Mouse (Mus musculus) lung, embryonic 14.5 days (tissue): ENCODE measurements around the gene Cmah. TPM values are rescaled to one million over a fixed set of nuclear protein-coding genes. Genes with fewer than 3 reads are reported as not detected.

Experiments
- ATAC-seq: fragments of 200-750 bp; cut with Nextera tagmentation; 2 replicates; pipeline ENCODE4 v1.8.0; 2017; ENCODE audit warnings: mild to moderate bottlenecking, moderate TSS enrichment, moderate library complexity; ENCODE audit not compliant: insufficient read depth
- DNase-seq: peaks from one replicate; pipeline ENCODE4 v3.0.0-alpha.2; 2015
- H3K27ac ChIP-seq: fragments of 300-500 bp; sonication (generic); 2 replicates; pipeline ENCODE4 v1.5.1; 2014; ENCODE audit warnings: low read depth, mild to moderate bottlenecking, moderate library complexity
- H3K27me3 ChIP-seq: fragments of 300-500 bp; sonication (generic); 2 replicates; pipeline ENCODE4 v1.6.1; 2014; ENCODE audit warnings: low read length, control low read depth; ENCODE audit not compliant: insufficient read depth
- H3K36me3 ChIP-seq: fragments of 300-500 bp; sonication (generic); 2 replicates; pipeline ENCODE4 v1.6.1; 2014; ENCODE audit warnings: control low read depth; ENCODE audit not compliant: insufficient read depth
- H3K4me1 ChIP-seq: fragments of 300-500 bp; sonication (generic); 2 replicates; pipeline ENCODE4 v1.6.1; 2014; ENCODE audit warnings: antibody characterized with exemption, control low read depth; ENCODE audit not compliant: insufficient read depth
- H3K4me2 ChIP-seq: fragments of 300-500 bp; sonication (generic); 2 replicates; pipeline ENCODE4 v1.6.1; 2014; ENCODE audit warnings: mild to moderate bottlenecking
- H3K4me3 ChIP-seq: fragments of 300-500 bp; sonication (generic); 2 replicates; pipeline ENCODE4 v1.5.1; 2014; ENCODE audit warnings: low read depth, low read length
- H3K9ac ChIP-seq: fragments of 300-500 bp; sonication (generic); 2 replicates; pipeline ENCODE4 v1.6.1; 2014
- H3K9me3 ChIP-seq: fragments of 300-500 bp; sonication (generic); 2 replicates; pipeline ENCODE4 v1.6.1; 2016; ENCODE audit warnings: low read depth, low read length, control low read depth
- CTCF ChIP-seq: IDR thresholded peaks from 2 replicates; pipeline ENCODE4 v1.5.1; 2016; ENCODE audit warnings: antibody characterized with exemption, low read depth
- whole genome bisulfite sequencing: fragments of 180-500 bp; shearing (Covaris S2); extraction: QIAGEN DNeasy Blood & Tissue Kit; methylation state at CpG from one replicate; pipeline ENCODE4 v1.1.7; 2014; 5-methylcytosine and 5-hydroxymethylcytosine counted together
- polyA plus RNA-seq: library from polyadenylated mRNA; unstranded; fragments of >200 nt; fragmentation: Nextera tagmentation; extraction: Ambion mirVana; gene quantifications from 2 replicates; pipeline ENCODE4 v1.2.1, GENCODE M21; 2014

The Cmah gene
- polyA plus RNA-seq, 1 experiment from 2014 or later, result 0.74 TPM

DNA sequence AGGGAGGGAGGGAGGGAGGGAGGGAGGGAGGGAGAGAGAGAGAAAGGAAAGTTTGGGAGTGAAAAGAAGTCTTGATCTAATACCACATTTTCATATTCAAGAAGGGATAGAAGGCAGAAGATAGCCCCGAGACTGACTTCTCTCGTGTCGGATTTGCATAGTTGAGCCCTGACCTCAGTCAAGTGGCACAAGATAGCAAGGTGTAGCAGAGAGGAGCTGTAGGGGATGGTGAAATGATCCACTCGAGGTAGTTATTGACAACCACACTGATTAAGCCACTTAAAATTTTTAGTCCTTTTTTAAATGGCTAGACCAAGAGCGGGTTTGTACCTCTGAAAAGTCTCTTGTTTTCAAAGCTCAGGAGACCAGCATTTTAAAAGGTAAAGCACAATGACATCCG, 171.1 kb downstream of the Cmah start:
- no peaks in the 10 kb centered on the region for H3K36me3 ChIP-seq
- DNase-seq (no peak), ATAC-seq (no peak)
- no peaks in the 10 kb centered on the region for H3K4me1 ChIP-seq
- 65% methylated on average over 6 of the region's 6 CpGs for WGBS
- H3K9ac ChIP-seq, result no peak overlapping the region
- no peaks in the 10 kb centered on the region for H3K27me3 ChIP-seq
- no peak overlapping the region for H3K4me3 ChIP-seq
- TF ChIP-seq CTCF, result no peak
- no peak overlapping the region for H3K27ac ChIP-seq
- no peaks in the 10 kb centered on the region for H3K9me3 ChIP-seq
- no peak overlapping the region for H3K4me2 ChIP-seq

DNA sequence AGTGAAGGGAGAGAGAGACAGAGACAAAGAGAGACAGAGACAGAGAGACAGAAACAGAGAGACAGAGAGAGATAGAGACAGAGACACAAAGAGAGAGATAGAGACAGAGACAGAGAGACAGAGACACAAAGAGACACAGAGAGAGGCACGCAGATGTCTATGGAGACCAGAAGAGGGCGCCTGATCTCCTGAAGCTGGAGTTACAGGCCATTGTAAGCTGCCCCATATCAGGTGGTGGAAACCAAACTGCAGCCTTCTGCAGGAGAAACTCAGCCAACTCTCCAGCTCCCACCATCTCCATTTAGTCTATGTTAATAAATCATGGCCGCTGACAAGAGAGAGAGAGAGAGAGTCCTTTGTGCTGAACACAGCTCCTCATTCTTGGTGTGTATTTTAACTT, 172.3 kb downstream of the Cmah start:
- no peak overlapping the region for H3K4me3 ChIP-seq
- H3K9ac ChIP-seq, result no peak overlapping the region
- H3K36me3 ChIP-seq, result no peaks in the 10 kb centered on the region
- ATAC-seq (no peak), DNase-seq (peak; percentile 74)
- no peak overlapping the region for H3K4me2 ChIP-seq
- no peak overlapping the region for H3K27ac ChIP-seq
- no peaks in the 10 kb centered on the region for H3K9me3 ChIP-seq
- TF ChIP-seq CTCF, result peak; percentile 65
- no peaks in the 10 kb centered on the region for H3K27me3 ChIP-seq
- 41% methylated on average over 3 of the region's 3 CpGs for WGBS
- H3K4me1 ChIP-seq, result no peaks in the 10 kb centered on the region

DNA sequence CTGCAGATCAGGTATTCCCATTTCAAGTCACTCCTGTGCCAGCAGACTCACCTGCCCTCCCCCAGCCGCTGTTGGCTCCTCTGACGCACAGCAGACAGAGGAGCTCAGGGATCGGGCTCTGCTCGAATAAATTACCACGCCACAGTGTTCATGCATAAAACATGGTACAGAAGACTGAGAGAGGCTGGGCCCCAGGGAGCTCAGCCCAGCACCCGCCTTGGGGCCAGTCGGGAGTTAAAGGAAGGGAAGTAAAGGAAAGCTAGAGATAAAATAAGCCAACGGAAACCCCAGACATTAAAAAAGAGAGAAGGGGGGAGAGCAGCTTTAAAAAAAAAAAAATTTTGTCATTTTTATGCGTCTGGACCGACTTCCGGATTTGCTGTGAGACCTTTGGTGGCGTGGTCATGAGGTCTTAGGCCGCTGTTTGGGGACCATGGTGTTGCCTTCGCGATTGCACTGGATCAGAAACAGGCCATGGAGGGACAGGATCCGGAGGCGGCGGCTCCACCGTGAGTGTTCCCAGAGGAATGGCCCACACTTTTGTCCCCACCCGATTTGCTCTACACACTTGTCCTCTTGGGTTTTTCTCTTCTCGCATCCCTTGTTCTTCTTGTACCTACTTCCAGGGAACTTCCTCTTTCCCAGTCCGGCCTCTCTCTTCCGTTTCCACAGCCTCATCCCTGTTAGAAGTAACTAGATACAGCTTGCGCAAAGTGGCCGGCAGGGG, 174.1 kb downstream of the Cmah start:
- Histone ChIP-seq H3K4me2 (no peak overlapping the region), H3K27ac (no peak overlapping the region), H3K4me3 (no peak overlapping the region), H3K9ac (no peak overlapping the region), H3K27me3 (no peaks in the 10 kb centered on the region), H3K4me1 (no peaks in the 10 kb centered on the region), H3K36me3 (no peaks in the 10 kb centered on the region), H3K9me3 (no peaks in the 10 kb centered on the region)
- DNase-seq (no peak), ATAC-seq (no peak)
- 82% methylated on average over 25 of the region's 25 CpGs for WGBS
- TF ChIP-seq CTCF, result no peak

DNA sequence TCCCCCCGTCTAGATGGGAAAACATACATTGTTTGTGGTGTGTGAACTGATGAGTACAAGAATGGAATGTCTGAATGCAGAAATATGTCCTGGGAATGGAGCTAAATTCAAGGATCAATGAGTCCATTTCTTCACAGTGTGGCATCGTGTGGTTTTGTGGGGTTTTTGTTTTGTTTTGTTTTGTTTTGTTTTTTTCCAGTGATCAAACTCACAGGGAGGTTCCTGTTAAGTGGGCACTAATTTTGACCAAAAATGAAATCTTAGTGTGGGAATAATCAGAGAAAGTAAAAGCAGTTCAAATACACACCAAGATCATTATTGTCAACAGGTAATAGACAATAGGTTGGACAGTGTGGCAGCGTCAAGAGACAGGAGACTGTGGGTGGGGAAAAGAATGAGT, 174.7 kb downstream of the Cmah start:
- no peak for TF ChIP-seq CTCF
- Histone ChIP-seq H3K9ac (no peak overlapping the region), H3K4me1 (no peaks in the 10 kb centered on the region), H3K36me3 (no peaks in the 10 kb centered on the region), H3K4me2 (no peak overlapping the region), H3K4me3 (no peak overlapping the region), H3K27ac (no peak overlapping the region), H3K27me3 (no peaks in the 10 kb centered on the region), H3K9me3 (no peaks in the 10 kb centered on the region)
- 78% methylated on average over 3 of the region's 3 CpGs for WGBS
- ATAC-seq (no peak), DNase-seq (no peak)

DNA sequence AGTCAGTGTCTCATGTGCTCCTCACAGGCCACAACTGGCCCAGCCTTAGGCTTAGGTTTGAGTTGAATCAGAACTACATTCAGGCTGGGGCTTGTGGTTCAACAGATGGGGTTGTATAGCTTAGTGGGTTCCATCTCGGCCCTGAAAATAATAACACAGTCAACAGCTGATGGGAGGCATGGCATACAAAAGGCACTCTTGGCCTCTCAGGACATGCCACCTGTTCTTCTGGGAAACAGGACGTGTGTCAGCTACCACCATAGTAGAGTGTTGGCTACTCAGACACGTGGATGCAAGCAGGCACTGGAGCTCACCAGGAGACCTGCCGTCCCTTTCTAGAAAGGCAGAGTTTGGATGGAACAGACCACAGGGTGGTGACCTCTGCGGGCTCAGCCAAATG, 178.6 kb downstream of the Cmah start:
- Histone ChIP-seq H3K4me1 (no peaks in the 10 kb centered on the region), H3K27ac (no peak overlapping the region), H3K9me3 (no peaks in the 10 kb centered on the region), H3K4me2 (no peak overlapping the region), H3K27me3 (no peaks in the 10 kb centered on the region), H3K9ac (no peak overlapping the region), H3K4me3 (no peak overlapping the region), H3K36me3 (no peaks in the 10 kb centered on the region)
- 80% methylated on average over 5 of the region's 5 CpGs for WGBS
- TF ChIP-seq CTCF, result no peak
- DNase-seq, result no peak
- ATAC-seq, result no peak

DNA sequence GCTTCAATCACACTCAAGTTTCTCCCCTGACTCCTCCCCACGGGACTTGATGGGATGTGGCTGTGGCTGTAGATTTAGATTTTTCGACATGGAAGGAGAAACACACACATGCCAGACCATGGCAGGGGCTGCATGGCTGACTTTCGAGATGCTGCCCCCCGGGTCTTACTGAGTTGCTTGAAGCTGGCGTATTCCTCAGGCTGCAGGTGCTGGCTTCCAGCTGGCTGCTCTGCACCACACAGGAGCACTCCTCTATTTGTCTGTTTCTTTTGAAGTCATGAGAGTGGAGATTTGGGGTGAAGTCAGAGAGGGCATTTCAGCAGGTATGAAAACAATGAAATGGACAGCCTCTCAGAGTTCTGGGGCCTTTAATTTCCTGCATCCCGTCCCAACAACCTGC, 180.0 kb downstream of the Cmah start:
- Histone ChIP-seq H3K9me3 (no peaks in the 10 kb centered on the region), H3K4me2 (no peak overlapping the region), H3K4me1 (no peaks in the 10 kb centered on the region), H3K27ac (no peak overlapping the region), H3K4me3 (no peak overlapping the region), H3K36me3 (no peaks in the 10 kb centered on the region), H3K9ac (no peak overlapping the region), H3K27me3 (no peaks in the 10 kb centered on the region)
- TF ChIP-seq CTCF, result no peak
- DNase-seq (no peak), ATAC-seq (no peak)
- WGBS, result 63% methylated on average over 6 of the region's 6 CpGs

DNA sequence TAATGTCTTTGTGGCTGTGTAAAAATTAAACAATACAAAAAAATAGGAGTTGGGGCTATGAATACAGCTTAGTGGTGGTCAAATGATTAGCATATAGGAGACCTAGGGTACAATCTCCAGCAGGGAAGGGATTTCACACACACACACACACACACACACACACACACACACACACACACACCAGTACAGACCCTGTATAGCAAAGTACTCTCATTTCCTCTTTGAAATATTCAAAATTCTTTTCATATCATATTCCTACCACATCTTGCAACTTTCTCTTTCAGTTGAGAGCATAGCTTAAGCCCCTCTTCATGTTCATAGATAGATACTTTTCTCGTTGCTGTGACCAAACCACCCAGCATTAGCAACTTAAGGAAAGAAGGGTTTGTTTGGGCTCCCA, 181.7 kb downstream of the Cmah start:
- ATAC-seq (no peak), DNase-seq (no peak)
- H3K4me1 ChIP-seq, result no peaks in the 10 kb centered on the region
- no peak for TF ChIP-seq CTCF
- 21% methylated on average over 1 of the region's 1 CpGs for WGBS
- no peak overlapping the region for H3K27ac ChIP-seq
- H3K36me3 ChIP-seq, result no peaks in the 10 kb centered on the region
- no peak overlapping the region for H3K4me3 ChIP-seq
- H3K27me3 ChIP-seq, result no peaks in the 10 kb centered on the region
- H3K4me2 ChIP-seq, result no peak overlapping the region
- no peaks in the 10 kb centered on the region for H3K9me3 ChIP-seq
- no peak overlapping the region for H3K9ac ChIP-seq
